Mouse (Mus musculus): ENCODE results near the gene Cnksr3. TPM values are rescaled to one million over a fixed set of nuclear protein-coding genes. Genes with fewer than 3 reads are reported as not detected.

Cnksr3 gene
- polyA plus RNA-seq, 1 experiment = 11.8 TPM

- WGBS = 81% methylated on average over 8 of the region's 8 CpGs
- DNase-seq = no peak
- no peaks in the 10 kb centered on the region for H3K27me3 ChIP-seq (replicated peaks; ENCODE audit: control insufficient read depth, insufficient read depth, low read length)
- H3K4me1 ChIP-seq (ENCODE audit: control insufficient read depth, insufficient read depth, low read length) = peaks cover 9% of the 10 kb centered on the region; the same call in 1 of the 2 replicates
- no peaks in the 10 kb centered on the region for H3K36me3 ChIP-seq (ENCODE audit: control insufficient read depth, insufficient read depth, low read length)
- TF ChIP-seq POLR2A (IDR thresholded peaks at IDR 0.05; ENCODE audit: low read depth, low read length) = no peak
- TF ChIP-seq CTCF (conservative IDR thresholded peaks at IDR 0.05; ENCODE audit: insufficient read depth, insufficient read length, low read depth, low read length) = no peak
- no peak overlapping the region for H3K27ac ChIP-seq (ENCODE audit: insufficient read depth, low read depth, low read length)
- no peak overlapping the region for H3K4me3 ChIP-seq (ENCODE audit: insufficient read depth, low read depth, low read length)
Observed at GRCm38 (mm10) chr10:7196668-7197400, 15.2 kb downstream of the Cnksr3 start.

DNA sequence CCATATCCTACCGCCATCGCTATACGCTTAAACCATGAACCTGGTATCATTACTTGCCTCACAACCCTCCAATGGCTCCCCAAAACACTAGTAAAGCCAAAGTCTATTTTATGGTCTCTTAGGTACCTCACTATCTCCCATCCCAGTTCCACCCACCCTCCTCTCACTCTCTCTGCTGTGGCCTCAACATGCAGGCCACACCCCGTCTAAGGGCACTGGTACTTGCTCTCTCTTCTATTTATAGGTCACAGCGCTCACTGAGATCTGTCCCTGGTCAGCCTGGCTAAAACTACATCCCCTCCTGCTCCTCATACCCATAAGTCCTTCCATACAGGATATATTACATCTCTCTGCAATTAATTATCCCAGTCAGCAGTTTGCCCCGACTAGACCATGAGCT is 16.1 kb downstream of the Cnksr3 start:
- no peak for TF ChIP-seq POLR2A (IDR thresholded peaks at IDR 0.05; ENCODE audit: low read depth, low read length)
- TF ChIP-seq CTCF (conservative IDR thresholded peaks at IDR 0.05; ENCODE audit: insufficient read depth, insufficient read length, low read depth, low read length) = no peak
- Histone ChIP-seq H3K4me1 (ENCODE audit: control insufficient read depth, insufficient read depth, low read length) (peaks cover 11% of the 10 kb centered on the region; the same call in 1 of the 2 replicates), H3K4me3 (ENCODE audit: insufficient read depth, low read depth, low read length) (no peak overlapping the region), H3K27ac (ENCODE audit: insufficient read depth, low read depth, low read length) (no peak overlapping the region), H3K27me3 (replicated peaks; ENCODE audit: control insufficient read depth, insufficient read depth, low read length) (no peaks in the 10 kb centered on the region), H3K36me3 (ENCODE audit: control insufficient read depth, insufficient read depth, low read length) (no peaks in the 10 kb centered on the region)
- no peak for DNase-seq
- WGBS = 74% methylated on average over 6 of the region's 6 CpGs

DNA sequence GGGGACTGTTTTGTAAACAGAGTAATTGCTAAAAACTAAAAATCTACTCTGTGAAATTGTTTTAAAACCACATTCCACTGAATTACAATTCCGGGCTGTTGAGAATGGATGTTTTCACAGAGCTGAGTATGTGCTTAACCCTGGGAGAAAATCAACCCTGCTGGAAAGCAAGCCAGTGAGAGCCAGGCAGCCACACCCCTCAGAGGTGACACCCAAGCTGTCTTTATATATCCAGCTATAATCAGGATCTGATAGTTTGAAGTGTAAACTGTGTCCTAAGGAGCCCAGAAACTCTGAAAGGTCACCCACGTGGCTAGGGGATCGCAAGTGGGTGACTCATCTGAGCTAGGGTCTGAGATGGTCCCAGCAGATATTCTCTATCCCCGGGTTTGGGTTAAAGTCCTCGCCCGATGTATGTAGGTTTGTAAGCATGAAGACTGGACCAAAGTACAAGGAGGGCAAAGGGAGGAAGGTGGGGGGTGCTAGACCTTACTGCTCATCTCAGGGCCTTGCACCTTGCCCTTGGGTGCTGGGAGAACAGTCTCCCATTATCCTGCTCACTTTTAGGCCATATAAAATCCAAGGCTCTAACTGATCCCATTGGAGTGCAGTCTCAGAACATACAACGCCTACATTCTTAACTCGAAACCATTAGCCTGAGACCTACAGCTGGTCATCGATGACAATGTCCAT is 20.2 kb downstream of the Cnksr3 start:
- Histone ChIP-seq H3K36me3 (ENCODE audit: control insufficient read depth, insufficient read depth, low read length) (no peaks in the 10 kb centered on the region), H3K4me3 (ENCODE audit: insufficient read depth, low read depth, low read length) (no peak overlapping the region), H3K4me1 (ENCODE audit: control insufficient read depth, insufficient read depth, low read length) (peaks cover 20% of the 10 kb centered on the region; the same call in 1 of the 2 replicates), H3K27ac (ENCODE audit: insufficient read depth, low read depth, low read length) (no peak overlapping the region), H3K27me3 (replicated peaks; ENCODE audit: control insufficient read depth, insufficient read depth, low read length) (no peaks in the 10 kb centered on the region)
- no peak for TF ChIP-seq POLR2A (IDR thresholded peaks at IDR 0.05; ENCODE audit: low read depth, low read length)
- TF ChIP-seq CTCF (conservative IDR thresholded peaks at IDR 0.05; ENCODE audit: insufficient read depth, insufficient read length, low read depth, low read length) = no peak
- 52% methylated on average over 9 of the region's 9 CpGs for WGBS
- DNase-seq = peak; percentile 80

- peak; percentile 19 for DNase-seq
- H3K36me3 ChIP-seq (ENCODE audit: control insufficient read depth, insufficient read depth, low read length) = no peaks in the 10 kb centered on the region
- 47% methylated on average over 6 of the region's 6 CpGs for WGBS
- H3K4me1 ChIP-seq (ENCODE audit: control insufficient read depth, insufficient read depth, low read length) = peaks cover 20% of the 10 kb centered on the region; the same call in 1 of the 2 replicates
- TF ChIP-seq POLR2A (IDR thresholded peaks at IDR 0.05; ENCODE audit: low read depth, low read length) (no peak), CTCF (conservative IDR thresholded peaks at IDR 0.05; ENCODE audit: insufficient read depth, insufficient read length, low read depth, low read length) (no peak)
- H3K27me3 ChIP-seq (replicated peaks; ENCODE audit: control insufficient read depth, insufficient read depth, low read length) = no peaks in the 10 kb centered on the region
- H3K4me3 ChIP-seq (ENCODE audit: insufficient read depth, low read depth, low read length) = no peak overlapping the region
- H3K27ac ChIP-seq (ENCODE audit: insufficient read depth, low read depth, low read length) = no peak overlapping the region
Observed at GRCm38 (mm10) chr10:7189194-7189593, 22.8 kb downstream of the Cnksr3 start.

DNA sequence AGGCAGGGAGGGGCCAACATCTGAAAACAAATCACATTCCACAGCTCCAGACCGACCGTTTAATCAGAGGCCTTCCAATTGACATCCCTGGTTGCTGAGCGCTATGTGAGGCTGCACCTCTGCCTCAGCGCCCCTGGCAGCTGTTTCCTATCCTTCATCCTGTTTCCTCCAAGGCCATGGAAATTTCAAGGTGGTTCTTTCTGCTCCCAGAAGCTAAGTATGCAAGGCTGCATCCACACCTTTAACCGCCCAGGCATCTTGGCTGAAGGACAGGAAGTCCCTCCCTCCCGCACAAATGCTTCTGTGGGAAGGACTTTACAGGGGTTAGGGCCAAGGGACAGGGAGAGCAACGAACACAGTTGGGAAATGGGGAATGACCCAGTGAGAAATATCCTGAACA is 24.2 kb downstream of the Cnksr3 start:
- H3K36me3 ChIP-seq (ENCODE audit: control insufficient read depth, insufficient read depth, low read length) = no peaks in the 10 kb centered on the region
- H3K4me1 ChIP-seq (ENCODE audit: control insufficient read depth, insufficient read depth, low read length) = peaks cover 28% of the 10 kb centered on the region; the same call in 1 of the 2 replicates
- H3K4me3 ChIP-seq (ENCODE audit: insufficient read depth, low read depth, low read length) = no peak overlapping the region
- DNase-seq = peak; percentile 52
- TF ChIP-seq CTCF (conservative IDR thresholded peaks at IDR 0.05; ENCODE audit: insufficient read depth, insufficient read length, low read depth, low read length) (no peak), POLR2A (IDR thresholded peaks at IDR 0.05; ENCODE audit: low read depth, low read length) (no peak)
- no peaks in the 10 kb centered on the region for H3K27me3 ChIP-seq (replicated peaks; ENCODE audit: control insufficient read depth, insufficient read depth, low read length)
- WGBS = 34% methylated on average over 7 of the region's 7 CpGs
- H3K27ac ChIP-seq (ENCODE audit: insufficient read depth, low read depth, low read length) = no peak overlapping the region

DNA sequence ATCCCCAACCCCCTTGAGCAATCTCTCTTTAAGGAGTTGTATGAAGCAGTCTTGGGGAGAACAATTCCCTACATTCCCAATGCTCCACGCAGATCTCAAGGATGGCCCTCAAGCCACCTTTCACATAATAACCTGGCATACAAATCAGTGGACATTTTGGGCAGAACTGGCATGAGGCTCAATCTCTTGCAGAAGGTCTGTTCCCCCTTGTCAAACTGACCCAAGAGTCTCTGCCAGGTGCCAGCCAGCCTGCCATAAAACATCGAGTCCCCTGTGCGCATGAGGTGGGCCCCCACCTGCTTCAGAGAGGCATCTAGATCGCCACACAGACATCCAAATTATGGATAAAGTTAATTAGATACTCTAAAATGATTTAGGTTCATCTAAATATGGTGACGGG is 25.0 kb downstream of the Cnksr3 start:
- no peak for TF ChIP-seq POLR2A (IDR thresholded peaks at IDR 0.05; ENCODE audit: low read depth, low read length)
- TF ChIP-seq CTCF (conservative IDR thresholded peaks at IDR 0.05; ENCODE audit: insufficient read depth, insufficient read length, low read depth, low read length) = no peak
- Histone ChIP-seq H3K4me3 (ENCODE audit: insufficient read depth, low read depth, low read length) (no peak overlapping the region), H3K27ac (ENCODE audit: insufficient read depth, low read depth, low read length) (no peak overlapping the region), H3K36me3 (ENCODE audit: control insufficient read depth, insufficient read depth, low read length) (no peaks in the 10 kb centered on the region), H3K27me3 (replicated peaks; ENCODE audit: control insufficient read depth, insufficient read depth, low read length) (no peaks in the 10 kb centered on the region), H3K4me1 (ENCODE audit: control insufficient read depth, insufficient read depth, low read length) (peaks cover 26% of the 10 kb centered on the region)
- DNase-seq = no peak
- WGBS = 89% methylated on average over 5 of the region's 5 CpGs

DNA sequence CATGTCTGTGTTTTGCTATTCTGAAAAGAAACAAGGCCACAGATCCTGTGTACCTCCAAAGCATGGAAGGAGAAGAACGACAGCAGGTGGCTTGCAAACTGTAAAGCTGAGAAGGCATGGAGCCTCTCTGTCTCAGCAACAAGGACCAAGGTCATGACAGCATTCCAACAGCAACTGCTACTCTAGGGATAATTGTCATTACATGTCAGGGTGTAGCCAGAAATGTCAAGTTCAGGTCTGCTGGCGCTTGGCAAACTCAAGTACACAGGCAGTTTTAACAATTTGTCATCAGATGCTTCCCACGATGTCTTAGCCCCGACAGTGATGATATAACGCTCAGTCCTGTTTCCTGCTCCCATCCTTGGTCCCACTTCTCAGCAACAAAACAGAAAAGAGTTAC is 26.0 kb downstream of the Cnksr3 start:
- H3K4me3 ChIP-seq (ENCODE audit: insufficient read depth, low read depth, low read length) = no peak overlapping the region

More for the DNA sequence above, 26.0 kb downstream of the Cnksr3 start:
- peak; percentile 32 for DNase-seq
- Histone ChIP-seq H3K4me1 (ENCODE audit: control insufficient read depth, insufficient read depth, low read length) (peaks cover 29% of the 10 kb centered on the region), H3K27ac (ENCODE audit: insufficient read depth, low read depth, low read length) (no peak overlapping the region), H3K36me3 (ENCODE audit: control insufficient read depth, insufficient read depth, low read length) (no peaks in the 10 kb centered on the region), H3K27me3 (replicated peaks; ENCODE audit: control insufficient read depth, insufficient read depth, low read length) (no peaks in the 10 kb centered on the region)
- no peak for TF ChIP-seq CTCF (conservative IDR thresholded peaks at IDR 0.05; ENCODE audit: insufficient read depth, insufficient read length, low read depth, low read length)
- no peak for TF ChIP-seq POLR2A (IDR thresholded peaks at IDR 0.05; ENCODE audit: low read depth, low read length)
- 70% methylated on average over 5 of the region's 5 CpGs for WGBS

Measured in kidney, adult 2 months (tissue).